Mouse (Mus musculus): Measurements from ENCODE around the gene Paxbp1. TPM values are rescaled to one million over a fixed set of nuclear protein-coding genes. Genes with fewer than 3 reads are reported as not detected.
"Not testable (repeated sequence)": the region's sequence is repeated elsewhere in the genome, so short reads cannot be mapped to it uniquely, and the experiment has no call there.

Paxbp1 gene
- polyA plus RNA-seq (2011; ENCODE audit: insufficient read length, low read depth, missing spikeins): 60.7 and 90.4 TPM in 2 replicates

DNA sequence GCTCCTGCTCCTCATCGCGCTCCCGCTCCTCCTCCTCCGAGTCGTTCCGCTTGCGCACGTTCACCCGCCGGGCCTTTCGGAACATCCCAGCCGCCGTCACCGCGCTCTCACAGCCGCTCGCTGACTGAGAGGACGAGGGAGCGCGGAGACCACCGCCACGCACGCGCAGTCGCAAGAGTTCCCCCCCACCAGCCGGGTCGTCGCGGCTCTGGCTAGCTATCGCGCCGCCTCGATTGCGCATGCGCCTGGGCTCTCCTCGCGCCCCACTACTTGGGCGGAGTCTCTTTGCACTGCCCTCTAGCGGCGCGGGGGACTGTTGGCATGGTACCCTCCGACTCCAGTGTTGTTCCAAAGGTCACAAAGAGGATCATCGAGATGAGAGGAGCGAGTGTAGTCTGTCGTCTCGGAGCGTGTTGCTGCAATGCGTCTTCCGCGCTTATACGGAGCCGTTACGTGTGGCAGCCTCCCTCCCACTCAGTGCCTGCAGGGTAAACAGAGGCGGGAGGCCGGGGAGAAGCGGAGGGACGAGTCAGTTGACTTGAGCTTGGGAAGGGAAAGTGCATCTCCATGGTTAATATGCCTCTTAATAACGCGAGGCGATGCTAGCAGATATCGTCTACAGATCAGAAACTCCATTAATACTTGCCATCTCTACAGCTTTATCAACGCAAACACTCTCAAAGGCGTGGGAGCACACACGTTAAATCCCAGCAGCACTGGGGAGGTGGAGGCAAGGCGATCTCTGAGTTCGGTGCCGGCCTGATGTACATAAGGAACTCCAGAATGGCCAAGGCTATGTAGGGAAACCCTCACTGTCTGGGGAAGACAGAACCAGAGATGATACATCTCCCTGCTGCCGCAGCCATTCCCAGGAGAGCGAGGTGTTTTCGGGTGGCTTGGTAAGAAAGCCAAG is at the start of gene Paxbp1:
Gene Paxbp1 (minus strand): TSS at position 274 of the 913 bp plus-strand sequence.
- Histone ChIP-seq H3K4me1 (ENCODE audit: control insufficient read depth, insufficient read depth, low read length) (no peaks in the 10 kb centered on the region), H3K4me3 (ENCODE audit: insufficient read depth, low read length) (peak within 1 kb of the TSS; percentile 88), H3K27ac (ENCODE audit: insufficient read depth, low read length) (peak within 1 kb of the TSS; percentile 62)
- peak; percentile 95 for TF ChIP-seq POLR2A (IDR thresholded peaks at IDR 0.05; ENCODE audit: low read depth, low read length)
- TF ChIP-seq CTCF (IDR thresholded peaks at IDR 0.05; ENCODE audit: borderline replicate concordance, insufficient read depth, low read length): peak; percentile 88

DNA sequence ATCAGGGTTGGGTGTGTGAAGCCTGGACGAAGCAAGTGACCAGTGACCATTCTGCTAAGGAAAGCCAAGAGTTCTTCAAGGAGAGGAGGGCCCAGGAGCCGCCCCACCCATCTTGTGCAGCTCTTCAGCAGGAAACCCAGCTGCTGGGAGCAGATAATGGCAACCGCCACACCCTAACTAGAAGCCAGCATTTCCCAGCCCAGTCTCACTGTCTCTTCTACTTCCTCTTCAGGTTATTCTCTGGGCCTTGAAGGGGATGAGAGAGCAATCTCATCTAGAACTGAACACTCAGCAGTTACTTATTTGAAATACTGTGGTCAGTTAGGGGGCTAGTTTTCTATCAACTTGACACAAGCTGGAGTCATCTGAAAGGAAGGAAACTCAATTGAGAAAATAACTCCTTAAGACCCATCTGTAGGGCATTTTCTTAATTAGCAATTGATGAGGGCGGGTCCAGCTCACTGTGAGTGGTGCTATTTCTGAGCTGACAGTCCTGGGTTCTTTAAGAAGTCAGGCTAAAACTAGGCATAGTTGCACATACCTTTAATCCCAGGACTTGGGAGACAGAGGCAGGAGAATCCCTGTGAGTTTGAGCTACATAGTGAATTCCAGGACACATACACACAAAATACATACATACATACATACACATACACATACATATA is 42.4 kb upstream of the Paxbp1 start:
- no peak overlapping the region for H3K4me3 ChIP-seq (ENCODE audit: insufficient read depth, low read length)
- H3K27ac ChIP-seq (ENCODE audit: insufficient read depth, low read length): no peak overlapping the region
- TF ChIP-seq POLR2A (IDR thresholded peaks at IDR 0.05; ENCODE audit: low read depth, low read length) (no peak), CTCF (IDR thresholded peaks at IDR 0.05; ENCODE audit: borderline replicate concordance, insufficient read depth, low read length) (no peak)
- H3K4me1 ChIP-seq (ENCODE audit: control insufficient read depth, insufficient read depth, low read length): no peaks in the 10 kb centered on the region

DNA sequence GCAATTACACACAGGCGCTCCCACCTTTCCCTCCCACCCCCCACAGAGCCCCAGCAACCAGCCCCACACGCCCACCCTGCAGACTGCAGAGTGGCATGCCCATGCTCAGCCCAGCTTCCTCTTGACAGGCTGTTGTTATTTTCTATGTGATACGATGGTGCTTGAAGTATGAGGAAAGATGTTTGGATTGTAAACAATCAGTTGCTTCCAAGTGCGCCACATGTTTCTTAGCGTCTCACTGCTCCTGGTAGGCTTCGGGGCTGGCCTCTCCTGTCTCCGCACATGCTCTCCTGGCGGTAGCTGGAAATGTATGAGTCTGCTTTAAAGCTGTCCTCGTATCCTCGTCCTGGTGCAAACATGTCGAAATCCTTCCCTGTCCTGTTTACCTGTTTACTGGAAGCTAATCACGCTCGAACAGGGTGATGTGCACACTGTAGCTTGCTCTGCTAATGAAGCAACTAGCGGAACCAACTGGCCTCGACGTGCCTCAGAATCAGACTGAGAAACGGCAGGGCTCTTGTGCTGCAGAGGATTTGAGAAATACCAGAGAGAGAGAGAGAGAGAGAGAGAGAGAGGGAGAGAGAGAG is 41.0 kb upstream of the Paxbp1 start:
- H3K4me1 ChIP-seq (ENCODE audit: control insufficient read depth, insufficient read depth, low read length): no peaks in the 10 kb centered on the region
- TF ChIP-seq CTCF (IDR thresholded peaks at IDR 0.05; ENCODE audit: borderline replicate concordance, insufficient read depth, low read length): no peak
- TF ChIP-seq POLR2A (IDR thresholded peaks at IDR 0.05; ENCODE audit: low read depth, low read length): no peak
- H3K4me3 ChIP-seq (ENCODE audit: insufficient read depth, low read length): no peak overlapping the region
- no peak overlapping the region for H3K27ac ChIP-seq (ENCODE audit: insufficient read depth, low read length)

DNA sequence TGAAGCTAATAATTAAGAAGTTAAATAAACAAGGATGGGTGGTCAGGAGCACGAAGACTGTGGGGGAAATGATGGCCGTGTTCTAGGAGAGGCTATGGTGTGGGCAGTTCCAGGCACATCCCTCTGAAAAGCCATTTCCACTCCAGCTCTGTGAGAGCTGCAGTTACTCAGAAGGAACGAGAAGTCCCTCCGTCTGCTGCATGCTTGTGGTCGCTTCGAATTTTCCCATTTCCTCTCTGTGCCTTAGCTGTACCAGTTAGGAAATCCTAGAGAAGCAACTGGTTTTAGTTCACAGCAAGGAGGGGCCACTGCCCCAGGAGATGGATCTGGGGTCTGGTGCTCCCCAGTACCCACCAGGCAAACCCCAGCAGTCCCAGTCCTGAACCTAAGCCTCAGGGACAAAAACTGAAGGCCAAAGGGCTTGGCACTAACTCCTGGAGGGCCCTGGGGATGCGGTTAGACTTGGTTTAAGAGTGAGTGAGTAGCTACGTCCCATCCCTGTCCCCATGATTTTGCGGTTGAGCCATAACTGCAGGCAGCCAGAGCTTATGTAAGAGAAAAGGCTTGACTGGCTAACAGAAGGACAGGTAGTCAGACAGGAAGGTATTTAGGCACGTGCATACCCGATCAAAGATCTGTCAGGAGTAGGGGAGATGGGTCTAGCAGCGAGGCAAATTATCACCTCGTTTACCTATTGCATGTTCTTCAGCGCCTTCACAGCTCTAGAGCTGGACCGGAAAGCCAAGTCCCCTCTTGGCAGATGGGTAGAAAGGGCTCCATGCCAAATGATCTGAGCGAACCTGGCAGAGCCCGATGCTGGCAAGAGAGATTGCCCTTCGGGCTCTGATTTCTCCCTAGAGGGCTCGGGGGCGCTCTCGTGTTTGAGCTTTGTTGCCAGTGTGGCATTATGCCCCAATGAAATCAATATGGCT is 40.2 kb upstream of the Paxbp1 start:
- TF ChIP-seq CTCF (IDR thresholded peaks at IDR 0.05; ENCODE audit: borderline replicate concordance, insufficient read depth, low read length) (no peak), POLR2A (IDR thresholded peaks at IDR 0.05; ENCODE audit: low read depth, low read length) (no peak)
- no peak overlapping the region for H3K27ac ChIP-seq (ENCODE audit: insufficient read depth, low read length)

DNA sequence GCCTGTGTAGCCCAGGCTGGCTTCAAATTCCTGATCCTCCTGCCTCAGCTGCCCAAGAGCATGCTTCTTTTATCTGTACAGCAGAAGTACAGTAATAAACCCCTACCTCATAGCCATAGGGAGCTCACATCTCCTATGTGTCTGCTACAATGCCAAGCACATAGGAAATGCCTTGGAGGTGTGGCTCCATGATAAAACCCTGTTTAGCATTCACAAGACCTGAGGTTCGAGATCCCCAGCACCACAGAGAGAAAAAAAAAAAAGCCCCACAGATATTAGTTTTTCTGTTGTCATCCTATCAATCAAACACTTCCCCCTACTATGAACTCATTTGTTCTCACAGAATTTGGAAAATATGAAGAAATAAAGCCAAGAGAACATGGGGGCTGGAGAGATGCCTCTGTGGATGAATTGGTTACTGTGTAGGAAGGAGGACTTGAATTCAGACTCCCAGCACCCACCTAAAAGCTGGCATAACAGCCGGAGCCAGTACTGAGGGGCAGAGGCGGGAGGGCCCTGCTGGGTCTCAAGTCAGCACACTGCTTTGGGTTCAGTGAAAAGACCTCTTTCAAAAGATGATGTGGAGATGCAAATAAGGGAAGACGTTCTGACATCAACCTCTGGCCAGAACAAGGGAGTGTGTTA is 38.8 kb upstream of the Paxbp1 start:
- no peak for TF ChIP-seq POLR2A (IDR thresholded peaks at IDR 0.05; ENCODE audit: low read depth, low read length)
- Histone ChIP-seq H3K27ac (ENCODE audit: insufficient read depth, low read length) (no peak overlapping the region), H3K4me3 (ENCODE audit: insufficient read depth, low read length) (no peak overlapping the region), H3K4me1 (ENCODE audit: control insufficient read depth, insufficient read depth, low read length) (no peaks in the 10 kb centered on the region)

More for the DNA sequence above, 40.2 kb upstream of the Paxbp1 start:
- Histone ChIP-seq H3K4me3 (ENCODE audit: insufficient read depth, low read length) (no peak overlapping the region), H3K4me1 (ENCODE audit: control insufficient read depth, insufficient read depth, low read length) (no peaks in the 10 kb centered on the region)

DNA sequence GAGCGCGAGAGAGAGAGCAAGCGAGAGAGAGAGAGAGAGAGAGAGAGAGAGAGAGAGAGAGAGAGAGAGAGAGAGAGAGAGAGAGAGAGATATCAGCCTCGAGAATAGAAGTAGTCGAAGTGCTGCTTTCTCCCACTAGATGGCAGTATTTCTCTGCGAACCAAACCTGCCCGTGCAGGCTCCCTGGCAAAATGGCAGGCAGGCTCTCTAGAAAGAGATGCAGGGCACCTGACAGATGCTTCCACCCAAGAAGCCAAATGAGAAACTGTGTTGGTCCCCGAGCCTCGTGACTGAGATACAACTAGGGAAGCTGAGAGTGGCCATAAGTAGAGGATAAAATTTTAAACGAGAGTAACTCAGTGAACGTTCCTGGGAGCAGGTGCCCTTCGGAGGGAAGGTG is 37.2 kb upstream of the Paxbp1 start:
- Histone ChIP-seq H3K4me3 (ENCODE audit: insufficient read depth, low read length) (no peak overlapping the region), H3K4me1 (ENCODE audit: control insufficient read depth, insufficient read depth, low read length) (no peaks in the 10 kb centered on the region), H3K27ac (ENCODE audit: insufficient read depth, low read length) (no peak overlapping the region)
- no peak for TF ChIP-seq POLR2A (IDR thresholded peaks at IDR 0.05; ENCODE audit: low read depth, low read length)
- TF ChIP-seq CTCF (IDR thresholded peaks at IDR 0.05; ENCODE audit: borderline replicate concordance, insufficient read depth, low read length): peak; percentile 45; the same call in 1 of the 2 replicates

DNA sequence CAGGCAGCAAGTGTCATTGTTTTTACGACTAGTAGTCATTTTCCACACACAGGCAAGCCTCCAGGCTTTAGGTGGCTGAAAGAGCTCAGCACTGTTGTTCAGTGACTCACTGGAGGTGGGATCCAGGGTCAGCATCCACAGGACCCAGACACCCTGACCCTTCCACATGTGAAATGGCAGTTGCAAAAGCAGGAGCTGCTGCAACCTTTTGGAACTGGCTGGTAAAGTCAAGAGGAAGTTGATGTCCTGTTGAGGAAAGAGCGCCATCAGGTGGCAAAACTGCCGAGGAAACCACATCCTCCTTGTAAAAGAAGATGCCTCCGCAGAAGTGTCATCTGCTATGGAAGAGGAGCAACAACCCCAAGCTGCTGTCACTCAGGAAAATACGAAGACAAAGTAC is 31.8 kb upstream of the Paxbp1 start:
- TF ChIP-seq CTCF (IDR thresholded peaks at IDR 0.05; ENCODE audit: borderline replicate concordance, insufficient read depth, low read length): no peak
- TF ChIP-seq POLR2A (IDR thresholded peaks at IDR 0.05; ENCODE audit: low read depth, low read length): no peak
- no peak overlapping the region for H3K27ac ChIP-seq (ENCODE audit: insufficient read depth, low read length)
- no peak overlapping the region for H3K4me3 ChIP-seq (ENCODE audit: insufficient read depth, low read length)
- H3K4me1 ChIP-seq (ENCODE audit: control insufficient read depth, insufficient read depth, low read length): no peaks in the 10 kb centered on the region

DNA sequence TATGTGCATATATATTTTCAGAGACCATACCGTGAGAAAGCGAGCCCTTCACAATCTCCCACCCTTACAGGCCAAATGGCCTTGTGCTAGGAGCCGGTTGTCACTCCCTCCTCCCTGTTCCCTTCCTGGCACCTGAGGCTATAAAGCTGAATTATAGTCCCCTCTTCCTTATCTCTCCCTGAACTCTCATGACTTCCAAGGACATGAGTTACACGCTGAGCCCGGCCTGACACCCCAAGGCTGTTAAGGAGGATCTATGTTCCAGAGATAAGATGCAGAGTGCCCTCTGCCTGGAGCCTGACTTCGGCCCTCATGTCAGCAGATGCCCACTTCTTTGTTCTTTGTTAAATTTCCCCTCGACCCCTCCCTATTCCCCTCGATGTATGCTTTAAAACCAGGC is 31.1 kb upstream of the Paxbp1 start:
- not testable (repeated sequence) for H3K4me3 ChIP-seq (ENCODE audit: insufficient read depth, low read length); H3K4me1 ChIP-seq (ENCODE audit: control insufficient read depth, insufficient read depth, low read length); H3K27ac ChIP-seq (ENCODE audit: insufficient read depth, low read length)

Measured in embryonic fibroblast, embryonic 13.5 days (primary cell).